Mouse (Mus musculus): ENCODE data around the gene Cfh. TPM values are rescaled to one million over a fixed set of nuclear protein-coding genes. Genes with fewer than 3 reads are reported as not detected.

The Cfh gene
- polyA plus RNA-seq, 1 experiment: 0.76 TPM

DNA sequence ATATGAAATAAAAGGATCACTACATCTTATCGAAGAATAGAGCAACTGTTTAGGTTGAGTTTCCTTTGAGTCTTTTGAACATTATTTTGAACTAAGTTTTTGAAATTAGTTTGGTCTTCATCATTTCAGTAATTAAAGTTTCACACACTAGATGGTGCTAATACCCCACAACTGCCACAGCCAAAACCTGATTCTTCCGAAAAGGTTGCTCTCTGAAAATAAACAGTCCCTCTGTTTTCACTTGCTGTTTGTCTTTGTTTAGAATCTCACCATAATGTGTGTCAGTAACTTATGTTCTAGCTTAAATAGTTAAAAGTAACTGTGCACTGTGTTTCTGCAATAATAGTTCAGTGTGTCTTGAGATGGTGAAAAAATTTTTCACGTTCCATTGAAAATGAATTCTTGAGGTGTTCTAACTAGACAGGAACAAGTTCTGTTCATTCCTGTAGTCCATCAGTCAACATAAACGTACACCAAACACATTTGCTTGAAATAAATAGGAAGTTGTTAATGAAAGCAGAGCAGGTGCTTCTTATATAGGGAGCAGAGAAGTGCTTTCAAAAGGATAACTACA is 11.9 kb downstream of the Cfh start:
- H3K4me3 ChIP-seq (ENCODE audit: extremely low read depth, insufficient read depth, insufficient read length): no peak overlapping the region
- 39% methylated on average over 4 of the region's 4 CpGs for WGBS
- TF ChIP-seq POLR2A (IDR thresholded peaks at IDR 0.05; ENCODE audit: low read depth, low read length) (no peak), CTCF (IDR thresholded peaks at IDR 0.05; ENCODE audit: extremely low read depth, insufficient read depth, insufficient read length, insufficient replicate concordance) (no peak)
- H3K27me3 ChIP-seq (ENCODE audit: control insufficient read depth, insufficient read depth, low read length): no peaks in the 10 kb centered on the region
- no peak for DNase-seq (ENCODE audit: low read depth in 1 of 2, low spot score in 2 of 2)
- no peak overlapping the region for H3K27ac ChIP-seq (ENCODE audit: insufficient read depth, low read length)
- no peaks in the 10 kb centered on the region for H3K36me3 ChIP-seq (ENCODE audit: control insufficient read depth, insufficient read depth, low read length)
- H3K4me1 ChIP-seq (ENCODE audit: control insufficient read depth, insufficient read depth, insufficient read length): no peaks in the 10 kb centered on the region

DNA sequence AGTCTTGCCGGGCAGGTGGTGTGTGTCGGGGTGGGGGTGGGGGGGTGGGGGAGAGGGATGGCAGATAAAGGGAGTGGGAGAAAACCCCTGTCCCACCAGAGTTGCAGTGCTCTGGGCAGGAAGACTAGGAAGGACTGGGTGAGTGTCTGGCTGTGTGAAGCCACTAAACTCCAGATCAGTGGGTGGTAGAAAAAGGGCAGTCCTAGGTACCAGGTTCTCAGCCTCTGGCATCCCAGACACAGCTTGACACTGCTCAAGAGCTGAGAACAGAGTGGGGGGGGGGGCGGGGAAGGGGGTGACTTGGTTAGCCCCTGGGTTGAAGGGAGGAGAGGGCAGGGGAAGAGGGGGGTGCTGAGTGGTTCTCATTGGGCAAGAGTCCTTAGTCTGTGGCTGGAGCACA is 24.6 kb downstream of the Cfh start:
- TF ChIP-seq POLR2A (IDR thresholded peaks at IDR 0.05; ENCODE audit: low read depth, low read length) (no peak), CTCF (IDR thresholded peaks at IDR 0.05; ENCODE audit: extremely low read depth, insufficient read depth, insufficient read length, insufficient replicate concordance) (no peak)
- WGBS: 81% methylated on average over 3 of the region's 3 CpGs
- Histone ChIP-seq H3K4me1 (ENCODE audit: control insufficient read depth, insufficient read depth, insufficient read length) (no peaks in the 10 kb centered on the region), H3K4me3 (ENCODE audit: extremely low read depth, insufficient read depth, insufficient read length) (no peak overlapping the region), H3K27me3 (ENCODE audit: control insufficient read depth, insufficient read depth, low read length) (no peaks in the 10 kb centered on the region), H3K27ac (ENCODE audit: insufficient read depth, low read length) (no peak overlapping the region), H3K36me3 (ENCODE audit: control insufficient read depth, insufficient read depth, low read length) (no peaks in the 10 kb centered on the region)
- no peak for DNase-seq (ENCODE audit: low read depth in 1 of 2, low spot score in 2 of 2)

DNA sequence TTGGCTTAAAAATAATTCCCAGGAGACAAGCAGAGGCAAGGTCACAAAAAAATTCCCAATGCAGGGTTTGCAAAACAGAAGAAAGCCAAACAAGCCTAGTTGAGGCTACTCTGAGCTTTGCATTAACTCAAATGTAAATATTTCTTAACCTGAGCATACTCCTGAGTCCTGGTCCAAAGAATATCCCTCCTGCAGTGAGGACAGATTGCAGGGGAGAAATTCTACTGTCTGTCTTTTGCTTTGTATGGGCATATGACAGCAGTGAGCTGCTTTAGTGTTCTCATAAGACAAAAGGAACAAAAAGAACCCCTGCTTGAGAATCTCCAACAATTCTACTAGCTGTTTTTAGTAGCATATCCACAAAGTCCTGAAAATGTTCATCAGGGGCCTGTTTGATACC is 114.1 kb downstream of the Cfh start:
- no peak for DNase-seq (ENCODE audit: low read depth in 1 of 2, low spot score in 2 of 2)
- TF ChIP-seq CTCF (IDR thresholded peaks at IDR 0.05; ENCODE audit: extremely low read depth, insufficient read depth, insufficient read length, insufficient replicate concordance): no peak
- TF ChIP-seq POLR2A (IDR thresholded peaks at IDR 0.05; ENCODE audit: low read depth, low read length): no peak
- Histone ChIP-seq H3K27me3 (ENCODE audit: control insufficient read depth, insufficient read depth, low read length) (no peaks in the 10 kb centered on the region), H3K4me1 (ENCODE audit: control insufficient read depth, insufficient read depth, insufficient read length) (no peaks in the 10 kb centered on the region), H3K27ac (ENCODE audit: insufficient read depth, low read length) (no peak overlapping the region), H3K36me3 (ENCODE audit: control insufficient read depth, insufficient read depth, low read length) (no peaks in the 10 kb centered on the region), H3K4me3 (ENCODE audit: extremely low read depth, insufficient read depth, insufficient read length) (no peak overlapping the region)

Other genes with a start within 250 kb of the Cfh start
- not detected in 2 replicates for gene Kcnt2, start 62.4 kb upstream of the Cfh start, polyA plus RNA-seq (2012; rRNA removed)